Mouse (Mus musculus): ENCODE results near the gene Trim46.

The Trim46 gene

GRCm38 (mm10) chr3:89233562-89234110 is 12.5 kb downstream of the Trim46 start:
- 56% methylated on average over 14 of the region's 14 CpGs for WGBS

GRCm38 (mm10) chr3:89232614-89233013 is 13.5 kb downstream of the Trim46 start:
- 70% methylated on average over 6 of the region's 6 CpGs for WGBS

GRCm38 (mm10) chr3:89231772-89232275 is 14.3 kb downstream of the Trim46 start:
- 73% methylated on average over 16 of the region's 16 CpGs for WGBS

GRCm38 (mm10) chr3:89231345-89231744 is 14.8 kb downstream of the Trim46 start:
- 73% methylated on average over 7 of the region's 7 CpGs for WGBS

DNA sequence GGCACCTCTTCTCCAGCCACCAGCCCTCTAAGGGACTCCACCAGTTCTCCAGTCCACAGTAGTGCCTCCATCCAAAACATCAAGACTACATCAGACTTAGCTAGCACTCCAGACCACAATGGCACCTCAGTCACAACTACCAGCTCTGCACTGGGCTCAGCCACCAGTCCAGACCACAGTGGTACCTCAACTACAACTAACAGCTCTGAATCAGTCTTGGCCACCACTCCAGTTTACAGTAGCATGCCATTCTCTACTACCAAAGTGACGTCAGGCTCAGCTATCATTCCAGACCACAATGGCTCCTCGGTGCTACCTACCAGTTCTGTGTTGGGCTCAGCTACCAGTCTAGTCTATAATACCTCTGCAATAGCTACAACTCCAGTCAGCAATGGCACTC is 15.5 kb downstream of the Trim46 start:
- 85% methylated on average over 2 of the region's 2 CpGs for WGBS

- 80% methylated on average over 4 of the region's 4 CpGs for WGBS
Measured at GRCm38 (mm10) chr3:89229276-89229675, 16.8 kb downstream of the Trim46 start.

DNA sequence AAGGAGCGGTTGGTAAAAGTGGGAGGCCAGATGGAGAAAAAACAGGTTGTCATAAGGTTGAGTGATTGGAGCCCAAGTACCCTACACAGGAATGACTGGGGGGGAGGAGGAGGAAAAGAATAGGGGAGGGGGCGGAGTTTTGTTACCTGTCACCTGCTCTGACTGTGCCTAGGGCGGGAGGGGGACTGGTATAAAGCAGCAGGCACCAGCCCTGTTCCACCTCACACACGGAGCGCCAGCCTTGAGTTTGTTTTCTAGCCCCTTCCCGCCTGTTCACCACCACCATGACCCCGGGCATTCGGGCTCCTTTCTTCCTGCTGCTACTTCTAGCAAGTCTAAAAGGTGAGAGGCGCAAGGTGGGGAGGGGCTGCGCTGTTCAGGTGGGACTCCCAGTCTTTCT is 17.3 kb downstream of the Trim46 start, which contains the start of gene Muc1:
TSS of gene Muc1 (plus strand) at position 222 of the 400 bp plus-strand sequence.
- WGBS: 51% methylated on average over 10 of the region's 10 CpGs

GRCm38 (mm10) chr3:89228180-89228549 is 17.9 kb downstream of the Trim46 start:
- WGBS: under 1% methylated on average over 20 of the region's 20 CpGs

GRCm38 (mm10) chr3:89227307-89228179 is 18.6 kb downstream of the Trim46 start:
- WGBS: 9% methylated on average over 41 of the region's 41 CpGs

- WGBS: 7% methylated on average over 20 of the region's 21 CpGs
Measured at GRCm38 (mm10) chr3:89226900-89227299, 19.2 kb downstream of the Trim46 start, which contains the start of gene Mtx1. Mtx1 (minus strand) TSS chr3:89227088.

DNA sequence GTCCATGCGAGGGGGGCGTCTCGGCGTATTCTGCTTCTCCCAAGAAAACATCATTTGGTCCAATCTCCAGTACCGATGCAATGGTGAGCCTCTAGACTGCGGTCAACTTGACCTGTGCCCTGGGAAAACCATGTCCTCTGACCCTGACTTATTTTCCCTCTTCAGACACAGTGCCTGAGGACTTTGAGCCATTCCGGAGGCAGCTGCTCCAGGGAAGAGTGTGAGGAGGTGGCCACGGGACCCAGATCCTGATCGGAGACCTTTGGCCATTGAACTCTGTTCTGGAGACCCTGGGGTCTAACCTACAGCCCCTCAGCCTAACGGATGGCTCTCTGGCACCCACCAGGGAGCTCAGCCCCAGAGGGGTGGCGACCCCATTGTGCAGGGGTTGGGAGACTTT is 19.7 kb downstream of the Trim46 start:
- WGBS: 39% methylated on average over 11 of the region's 11 CpGs

GRCm38 (mm10) chr3:89225918-89226317 is 20.2 kb downstream of the Trim46 start:
- WGBS: 52% methylated on average over 4 of the region's 4 CpGs

DNA sequence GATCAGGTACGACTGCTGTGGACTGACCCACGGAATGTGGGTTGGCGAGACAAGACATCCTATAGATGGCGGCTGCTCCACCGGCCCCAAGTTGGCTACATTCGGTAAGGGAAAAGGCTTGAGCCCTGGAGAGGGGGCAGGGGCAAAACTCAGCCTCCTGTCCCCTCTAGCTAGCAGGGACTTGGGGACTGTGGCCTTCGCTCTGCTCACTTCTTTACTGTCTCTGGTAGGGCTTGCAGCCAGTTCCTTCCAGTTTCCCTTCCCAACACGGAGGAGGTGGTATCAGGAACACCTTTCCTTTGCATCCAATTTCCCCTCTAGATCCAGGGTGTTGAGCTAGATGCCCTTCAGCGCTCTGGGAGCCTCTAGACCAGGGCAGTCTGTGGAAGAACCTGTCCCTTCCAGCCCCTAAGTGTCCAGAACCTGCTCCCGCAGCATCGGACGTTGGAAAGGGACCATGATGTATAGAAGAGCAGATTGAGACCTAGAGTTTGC is 20.7 kb downstream of the Trim46 start:
- 52% methylated on average over 12 of the region's 12 CpGs for WGBS

- 47% methylated on average over 11 of the region's 11 CpGs for whole genome bisulfite sequencing
Measured at GRCm38 (mm10) chr3:89224796-89225195, 21.3 kb downstream of the Trim46 start.

DNA sequence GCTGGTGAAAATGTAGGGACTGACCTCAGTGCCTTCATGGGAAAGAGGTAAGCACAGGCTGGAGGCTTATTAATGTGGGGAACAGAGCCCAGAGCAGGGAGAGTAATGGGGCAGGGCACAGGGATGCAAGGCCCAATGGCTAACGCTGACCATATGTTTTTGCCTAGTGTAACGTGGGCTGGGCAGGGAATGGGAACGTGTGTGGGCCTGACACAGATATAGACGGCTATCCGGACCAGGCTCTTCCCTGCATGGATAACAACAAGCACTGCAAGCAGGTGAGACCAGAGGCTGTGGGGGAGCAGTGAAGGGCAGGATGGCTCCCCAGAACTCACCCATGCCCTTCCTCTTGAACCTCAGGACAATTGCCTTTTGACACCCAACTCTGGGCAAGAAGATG is 24.9 kb downstream of the Trim46 start:
- 57% methylated on average over 5 of the region's 5 CpGs for WGBS

DNA sequence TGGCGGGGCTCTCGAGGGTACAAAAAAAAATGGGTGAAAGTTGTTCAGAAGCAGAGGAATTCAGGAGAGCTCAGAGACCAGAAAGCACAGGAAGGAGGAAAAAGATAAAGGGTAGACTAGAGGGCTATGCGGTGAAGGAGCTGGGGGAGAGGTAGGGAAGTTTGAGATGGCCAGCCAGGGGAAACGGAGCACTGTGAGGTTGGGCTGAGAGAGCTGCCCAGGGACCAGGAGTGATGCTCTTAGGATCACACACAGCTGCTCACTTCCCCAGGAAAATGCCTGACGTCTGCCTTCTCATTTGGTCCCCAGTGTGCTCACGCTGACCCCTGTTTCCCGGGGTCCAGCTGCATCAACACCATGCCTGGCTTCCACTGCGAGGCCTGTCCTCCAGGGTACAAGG is 26.6 kb downstream of the Trim46 start:
- 58% methylated on average over 8 of the region's 8 CpGs for WGBS

DNA sequence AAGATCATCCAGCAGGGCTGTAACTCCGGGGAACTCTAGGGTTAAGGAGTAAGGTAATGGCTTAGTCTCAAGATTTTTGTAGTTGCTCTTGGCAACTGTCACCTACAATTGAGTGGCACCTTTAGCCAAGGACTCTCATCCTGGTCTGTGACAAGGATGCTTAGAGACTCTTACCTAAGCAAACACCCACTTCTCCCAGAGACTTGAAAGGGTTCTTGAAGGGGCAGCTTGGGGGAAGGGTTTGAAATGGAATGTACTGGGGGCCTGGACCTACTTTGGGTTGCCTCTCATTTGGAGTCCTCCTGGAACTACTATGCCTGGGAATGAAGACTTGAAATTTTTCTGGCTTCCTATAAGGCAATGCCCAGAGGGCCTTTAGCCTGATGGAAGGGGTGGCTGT is 27.8 kb downstream of the Trim46 start:
- WGBS: 60% methylated on average over 1 of the region's 1 CpGs

DNA sequence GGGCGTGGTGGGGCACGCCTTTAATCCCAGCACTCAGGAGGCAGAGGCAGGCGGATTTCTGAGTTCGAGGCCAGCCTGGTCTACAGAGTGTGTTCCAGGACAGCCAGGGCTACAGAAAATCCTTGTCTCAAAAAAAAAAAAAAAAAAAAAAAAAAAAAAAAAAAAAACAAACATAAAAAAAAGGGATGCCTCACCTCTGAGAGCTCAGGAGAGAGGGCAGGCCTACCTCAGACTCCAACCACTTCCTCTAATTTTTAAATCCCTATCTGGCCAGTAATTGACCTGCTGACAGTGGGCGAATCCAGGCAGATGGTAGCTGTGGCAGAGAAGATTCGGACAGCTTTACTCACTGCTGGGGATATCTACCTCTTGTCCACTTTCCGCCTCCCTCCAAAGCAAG is 29.7 kb downstream of the Trim46 start:
- WGBS: 67% methylated on average over 7 of the region's 7 CpGs

DNA sequence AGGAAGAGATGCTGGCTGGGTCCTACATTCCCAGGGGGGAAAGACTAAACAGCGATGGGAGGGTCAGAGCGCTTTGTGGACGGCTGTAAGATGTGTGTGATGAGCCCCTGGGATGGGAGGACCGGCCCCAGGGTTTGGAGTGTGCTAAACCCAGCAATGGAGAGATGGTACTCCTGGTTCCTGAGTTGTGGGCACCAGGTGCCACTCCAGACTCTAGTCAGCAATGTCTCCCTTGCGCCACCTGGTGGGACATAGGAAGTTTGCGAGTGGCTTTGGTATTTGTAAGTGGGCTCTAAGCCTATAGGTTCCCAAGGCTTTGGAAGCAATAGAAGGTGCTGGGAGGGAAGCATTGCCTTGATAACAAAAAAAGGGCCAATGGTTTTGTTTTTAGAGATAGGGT is 30.3 kb downstream of the Trim46 start:
- WGBS: 1% methylated on average over 6 of the region's 6 CpGs

DNA sequence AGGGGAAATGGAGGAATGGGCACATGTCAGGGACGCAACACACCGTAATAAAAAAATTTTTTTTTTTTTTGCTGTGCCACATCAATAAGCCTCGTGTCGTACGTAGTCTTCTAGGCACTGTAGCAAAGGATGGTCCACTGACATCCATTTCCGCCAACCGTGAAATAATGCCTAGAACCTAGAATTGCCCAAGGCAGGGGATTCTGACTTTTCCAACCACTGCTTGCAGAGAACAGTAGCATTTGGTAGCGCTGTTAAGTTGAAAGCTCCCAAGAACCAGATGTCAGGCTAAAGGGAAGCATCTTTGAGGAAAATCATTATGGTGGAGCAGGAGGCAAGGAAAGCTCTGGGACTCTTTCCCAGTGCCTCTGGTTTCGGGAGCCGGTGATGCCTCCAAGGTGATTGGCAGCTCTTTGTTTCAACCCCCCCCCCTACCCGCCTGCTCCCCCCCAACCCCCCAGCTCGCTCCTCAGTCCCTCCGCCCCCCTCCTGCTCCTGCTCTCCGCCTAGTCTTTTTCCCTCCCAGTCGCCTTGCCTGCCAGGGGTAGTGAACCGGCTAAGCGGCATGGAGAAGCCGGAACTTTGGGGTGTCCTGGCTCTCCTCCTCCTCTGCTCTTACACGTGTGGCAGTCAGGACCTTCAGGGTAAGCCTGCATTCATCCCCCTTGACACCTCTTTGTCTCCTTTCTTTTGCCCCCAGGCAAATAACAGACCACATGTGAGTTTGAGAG is 31.3 kb downstream of the Trim46 start, which contains the start of gene Thbs3:
TSS of gene Thbs3 (plus strand) at position 500 of the 731 bp plus-strand sequence.
- 3% methylated on average over 19 of the region's 19 CpGs for WGBS

- WGBS: under 1% methylated on average over 69 of the region's 69 CpGs
Measured at GRCm38 (mm10) chr3:89213803-89214530, 32.1 kb downstream of the Trim46 start.

Measured in cerebral cortex, adult 2 months (tissue).